In genomic region chr15:77215178-77215800, GRCm38 (mm10) we compare ENCODE assay signal across 10 mouse cellular contexts.
DNase-seq lines count a peak whose midpoint lies in the region; ATAC-seq and TF ChIP-seq lines count a peak whose summit lies in the region.
"Had no signal": no experiment of that assay in that cellular context is flagged by ENCODE, and none has a peak within 500 bp of the region (broad histone marks: within the 10 kb centered on the region; RNA-seq: fewer than 3 reads in every experiment).

No protein-coding gene starts in this region.

- no peaks in the 10 kb centered on the region for H3K36me3 ChIP-seq in kidney, embryonic 16.5 days (ENCODE audit: insufficient read depth, low read length)
- no peaks in the 10 kb centered on the region for H3K36me3 ChIP-seq in heart, embryonic 14.5 days (ENCODE audit: control insufficient read depth, insufficient read depth, low read length)
- H3K36me3 ChIP-seq in midbrain, embryonic 16.5 days (ENCODE audit: control insufficient read depth, insufficient read depth, low read length): no peaks in the 10 kb centered on the region
- no peaks in the 10 kb centered on the region for H3K36me3 ChIP-seq in kidney, adult 2 months (ENCODE audit: control insufficient read depth, insufficient read depth, low read length)

- peak overlapping the region; percentile 92 for H3K27ac ChIP-seq in kidney, embryonic 16.5 days (ENCODE audit: low read length)
- peak overlapping the region; percentile 85 to 91 for H3K27ac ChIP-seq in heart, embryonic 14.5 days (replicated peaks in 1 of 2; ENCODE audit: control insufficient read depth in 1 of 2, insufficient read depth in 1 of 2, low read depth in 2 of 2, low read length in 2 of 2)
- peak overlapping the region; percentile 22; the same call in 1 of the 2 replicates for H3K27ac ChIP-seq in midbrain, embryonic 16.5 days (ENCODE audit: low read length)
- no peak overlapping the region; the same call in 1 of the 2 replicates for H3K27ac ChIP-seq in kidney, adult 2 months (ENCODE audit: insufficient read depth, low read depth, low read length)

- peak overlapping the region; percentile 34; the same call in 1 of the 2 replicates for H3K4me2 ChIP-seq in kidney, embryonic 16.5 days (replicated peaks; ENCODE audit: low read depth, low read length)
- H3K4me2 ChIP-seq in heart, embryonic 14.5 days (ENCODE audit: low read length): peak overlapping the region; percentile 39
- no peak overlapping the region for H3K4me2 ChIP-seq in midbrain, embryonic 16.5 days (ENCODE audit: low read length)

- H3K27me3 ChIP-seq in kidney, embryonic 16.5 days (ENCODE audit: insufficient read depth, low read length): no peaks in the 10 kb centered on the region
- no peaks in the 10 kb centered on the region for H3K27me3 ChIP-seq in heart, embryonic 14.5 days (ENCODE audit: control insufficient read depth, insufficient read depth, low read length)
- H3K27me3 ChIP-seq in midbrain, embryonic 16.5 days (ENCODE audit: control insufficient read depth, insufficient read depth, low read depth, low read length): no peaks in the 10 kb centered on the region
- no peaks in the 10 kb centered on the region for H3K27me3 ChIP-seq in kidney, adult 2 months (replicated peaks; ENCODE audit: control insufficient read depth, insufficient read depth, low read length)
- H3K27me3 ChIP-seq: Patski had no signal

- peak; percentile 44 for ATAC-seq in kidney, embryonic 16.5 days (ENCODE audit: low FRiP score, low TSS enrichment)
- ATAC-seq in heart, embryonic 14.5 days (ENCODE audit: insufficient number of reproducible peaks, insufficient read depth, low FRiP score, low read depth): no peak
- ATAC-seq in midbrain, embryonic 16.5 days: no peak
- no peak for ATAC-seq in frontal cortex, adult (ENCODE audit: low TSS enrichment)

- no peaks in the 10 kb centered on the region for H3K9me3 ChIP-seq in kidney, embryonic 16.5 days (ENCODE audit: low read length)
- no peaks in the 10 kb centered on the region for H3K9me3 ChIP-seq in heart, embryonic 14.5 days (ENCODE audit: control insufficient read depth, low read length)
- H3K9me3 ChIP-seq in midbrain, embryonic 16.5 days (replicated peaks; ENCODE audit: control insufficient read depth, low read length, poor library complexity, severe bottlenecking): no peaks in the 10 kb centered on the region

- WGBS in kidney, embryonic 16.5 days: 7% methylated on average over 5 of the region's 5 CpGs
- WGBS in heart, embryonic 14.5 days: under 1% methylated on average over 5 of the region's 5 CpGs
- 25% methylated on average over 5 of the region's 5 CpGs for WGBS in midbrain, embryonic 16.5 days
- 31% methylated on average over 5 of the region's 5 CpGs for WGBS in kidney, adult 2 months

- H3K4me1 ChIP-seq in kidney, embryonic 16.5 days (ENCODE audit: insufficient read depth, low read length): peaks cover 68% of the 10 kb centered on the region
- peaks cover 47 to 86% of the 10 kb centered on the region in 2 experiments for H3K4me1 ChIP-seq in heart, embryonic 14.5 days (ENCODE audit: control insufficient read depth in 2 of 2, insufficient read depth in 2 of 2, low read length in 2 of 2)
- peaks cover 12% of the 10 kb centered on the region for H3K4me1 ChIP-seq in midbrain, embryonic 16.5 days (ENCODE audit: control insufficient read depth, insufficient read depth, low read length)
- peaks cover 12% of the 10 kb centered on the region for H3K4me1 ChIP-seq in kidney, adult 2 months (ENCODE audit: control insufficient read depth, insufficient read depth, low read length)

- DNase-seq in kidney, adult 9 months: no peak
- DNase-seq in adipocyte (ENCODE audit: low spot score): peak; percentile 40
- DNase-seq in kidney, adult 2 months: no peak
- DNase-seq in adrenal gland, postnatal 14 days: no peak
- DNase-seq: cerebellum, adult 18-20 months had no signal

- no peak overlapping the region for H3K4me3 ChIP-seq in kidney, embryonic 16.5 days (ENCODE audit: low read length)
- no peak overlapping the region for H3K4me3 ChIP-seq in heart, embryonic 14.5 days (ENCODE audit: control insufficient read depth in 1 of 2, insufficient read depth in 1 of 2, low read depth in 1 of 2, low read length in 2 of 2)
- no peak overlapping the region for H3K4me3 ChIP-seq in midbrain, embryonic 16.5 days (ENCODE audit: low read depth, low read length)
- H3K4me3 ChIP-seq in kidney, adult 2 months (ENCODE audit: insufficient read depth, low read depth, low read length): no peak overlapping the region

- no peak for TF ChIP-seq CTCF in kidney, adult 2 months (conservative IDR thresholded peaks at IDR 0.05; ENCODE audit: insufficient read depth, insufficient read length, low read depth, low read length)

- no peak for TF ChIP-seq POLR2A in kidney, adult 2 months (IDR thresholded peaks at IDR 0.05; ENCODE audit: low read depth, low read length)

- H3K9ac ChIP-seq in kidney, embryonic 16.5 days (replicated peaks; ENCODE audit: low read length): peak overlapping the region; percentile 40; the same call in 1 of the 2 replicates
- H3K9ac ChIP-seq in heart, embryonic 14.5 days (ENCODE audit: low read length): peak overlapping the region; percentile 57
- H3K9ac ChIP-seq in midbrain, embryonic 16.5 days (ENCODE audit: low read depth, low read length): no peak overlapping the region
